Mouse (Mus musculus): ENCODE data around the gene Atp5c1. TPM values are rescaled to one million over a fixed set of nuclear protein-coding genes. Genes with fewer than 3 reads are reported as not detected.

The Atp5c1 gene
- total RNA-seq (2022), result 1,000 to 10,000 TPM; 1,366 to 1,665 (median 1,521) TPM

DNA sequence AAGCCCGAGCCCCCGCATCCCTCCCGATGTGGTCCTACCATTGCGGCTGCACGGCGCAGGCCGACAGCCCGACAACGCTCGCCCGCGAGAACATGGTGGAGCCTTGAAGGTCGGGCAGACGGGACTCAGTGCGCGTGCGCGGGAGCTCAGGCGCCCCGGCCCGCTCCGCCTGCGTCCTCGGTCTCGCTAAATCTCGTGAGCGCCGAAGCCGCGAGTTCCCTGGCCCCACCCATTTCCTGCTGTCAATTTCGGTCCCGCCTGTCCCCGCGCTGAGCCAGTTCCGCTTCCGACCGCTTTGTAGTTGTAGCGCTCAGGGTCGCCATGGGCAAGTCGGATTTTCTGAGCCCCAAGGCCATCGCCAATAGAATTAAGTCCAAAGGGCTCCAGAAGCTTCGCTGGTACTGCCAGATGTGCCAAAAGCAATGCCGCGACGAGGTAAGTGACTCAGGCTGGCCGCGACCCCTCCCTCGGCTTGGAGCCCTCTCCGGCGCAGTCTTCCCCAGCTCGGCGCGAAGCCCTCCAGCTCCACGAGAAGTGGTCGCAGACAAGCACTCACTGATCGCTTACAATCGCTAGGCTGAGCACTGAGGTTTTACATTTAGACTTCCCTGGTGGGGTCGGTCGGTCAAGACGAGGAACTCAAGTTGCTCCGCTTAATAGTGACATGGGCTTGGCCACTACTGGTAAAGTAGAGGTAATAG, at the start of gene Atp5c1, which contains the start of gene Kin:
TSS of gene Atp5c1 (minus strand) at position 201 of the 701 bp plus-strand sequence.
TSS of gene Kin (plus strand) at position 284 of the 701 bp plus-strand sequence.
- DNase-seq (ENCODE audit: low spot score), result peak; percentile 97

DNA sequence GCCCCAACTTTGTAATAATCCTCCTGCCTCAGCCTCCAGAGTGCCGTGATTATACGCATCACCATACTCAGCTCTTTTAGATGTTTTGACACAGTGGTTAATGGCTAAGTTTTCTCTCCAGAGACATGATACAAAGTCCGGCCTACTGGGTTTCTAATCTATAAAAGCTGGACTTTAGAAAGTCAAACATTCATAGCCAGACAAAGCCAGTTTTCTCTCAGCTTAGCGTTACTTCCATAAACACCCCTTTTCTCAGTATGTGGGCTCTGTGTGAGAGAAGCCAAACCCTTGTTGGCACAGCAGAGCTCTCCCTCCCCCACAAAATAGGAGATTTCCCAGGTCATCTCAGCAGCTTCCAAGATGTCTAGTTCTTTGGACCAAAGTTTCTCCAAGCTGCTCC, 48.3 kb upstream of the Atp5c1 start:
- DNase-seq (ENCODE audit: low spot score), result no peak

DNA sequence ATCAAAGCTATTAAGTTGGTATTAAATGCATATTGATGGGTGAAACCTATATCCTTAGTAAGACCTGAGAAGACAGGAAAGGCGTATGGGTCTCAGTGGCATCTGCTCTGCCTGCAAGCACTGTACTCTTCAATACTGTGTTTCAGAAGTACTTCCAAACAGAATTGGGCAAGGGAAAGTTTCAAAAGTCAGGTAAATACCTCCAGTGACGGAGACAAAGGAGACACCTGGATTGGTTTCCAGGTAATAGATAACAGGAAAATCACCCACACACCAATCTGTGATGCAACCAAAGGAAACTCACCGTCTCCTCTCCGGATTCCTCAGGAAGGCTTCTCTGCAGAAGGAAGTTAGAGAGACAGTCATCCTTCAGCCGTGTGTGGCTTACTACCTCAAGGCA, 47.2 kb upstream of the Atp5c1 start:
- no peak for DNase-seq (ENCODE audit: low spot score)

DNA sequence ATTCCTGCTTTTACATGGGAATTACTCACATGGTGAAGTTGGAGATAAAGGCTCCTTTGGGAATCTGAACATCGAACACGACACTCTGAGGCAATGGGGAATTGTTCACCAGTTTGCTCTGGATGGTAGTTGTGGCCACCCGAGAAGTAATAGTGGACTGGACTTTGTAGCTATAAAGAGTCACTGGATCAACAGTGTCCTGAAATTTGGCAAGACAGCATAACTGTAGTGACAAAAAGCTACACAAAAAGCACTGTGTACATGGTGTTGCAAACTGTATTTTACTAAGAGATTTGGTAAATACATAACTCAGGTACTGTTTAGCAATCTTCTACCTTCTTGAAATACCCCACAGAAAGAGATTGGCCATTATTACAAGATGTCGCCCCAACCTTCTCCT, 45.8 kb upstream of the Atp5c1 start:
- no peak for DNase-seq (ENCODE audit: low spot score)

DNA sequence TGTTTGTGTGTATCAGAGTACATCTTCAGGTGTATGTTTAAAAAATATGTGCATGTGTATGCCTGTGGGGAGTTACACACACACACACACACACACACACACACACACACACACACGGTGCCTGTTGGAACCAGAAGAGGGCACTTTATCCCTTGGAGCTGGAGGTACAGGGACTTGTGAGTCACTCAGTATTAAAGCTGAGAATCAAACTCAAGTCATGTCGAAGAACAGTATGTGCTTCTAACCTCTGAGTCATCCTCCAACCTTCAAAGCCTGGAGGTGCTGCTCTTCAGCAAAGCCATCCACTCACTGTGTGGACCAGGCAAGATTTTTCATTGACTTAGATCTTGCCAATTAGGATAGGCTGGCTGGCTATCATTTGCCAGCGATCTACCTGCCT, 41.5 kb upstream of the Atp5c1 start:
- no peak for DNase-seq (ENCODE audit: low spot score)

DNA sequence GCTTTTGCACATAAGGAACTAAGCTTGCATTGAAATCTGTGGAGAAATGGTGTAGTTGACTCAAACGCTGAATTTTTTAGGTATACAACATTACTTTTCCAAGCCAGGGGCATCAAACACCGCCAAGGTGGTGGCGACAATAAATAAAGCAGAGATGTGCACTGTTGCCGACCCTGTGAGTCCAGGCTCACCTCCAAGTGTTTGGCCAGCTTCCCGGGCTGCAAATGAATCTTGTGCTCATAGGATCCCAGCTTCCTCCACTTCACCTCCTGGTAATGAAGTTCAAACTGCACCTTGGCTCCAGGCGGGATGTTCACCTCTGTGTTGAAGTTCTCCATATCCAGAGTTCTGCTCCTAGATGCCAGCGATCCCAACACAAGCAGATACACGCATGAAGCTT, 39.0 kb upstream of the Atp5c1 start:
- no peak for DNase-seq (ENCODE audit: low spot score)

DNA sequence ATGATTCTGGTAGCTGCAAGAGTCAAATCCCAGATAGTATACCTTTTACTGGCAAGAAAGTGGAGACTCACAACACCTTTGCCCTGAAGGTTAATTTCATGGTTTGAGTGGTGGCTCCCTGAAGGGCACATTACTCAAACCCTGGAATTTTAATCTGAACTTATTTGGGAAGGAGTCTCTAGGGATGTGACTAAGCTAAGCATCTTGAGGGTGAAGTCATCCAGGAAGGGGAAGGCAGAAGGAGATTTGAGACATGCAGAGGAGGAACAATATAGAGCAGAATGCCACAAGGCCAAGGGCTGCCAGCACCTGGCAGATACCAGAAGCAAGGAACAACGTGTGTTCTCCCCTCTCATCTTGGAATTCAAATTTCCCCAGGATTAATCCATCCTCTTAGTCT, 38.4 kb upstream of the Atp5c1 start:
- no peak for DNase-seq (ENCODE audit: low spot score)

DNA sequence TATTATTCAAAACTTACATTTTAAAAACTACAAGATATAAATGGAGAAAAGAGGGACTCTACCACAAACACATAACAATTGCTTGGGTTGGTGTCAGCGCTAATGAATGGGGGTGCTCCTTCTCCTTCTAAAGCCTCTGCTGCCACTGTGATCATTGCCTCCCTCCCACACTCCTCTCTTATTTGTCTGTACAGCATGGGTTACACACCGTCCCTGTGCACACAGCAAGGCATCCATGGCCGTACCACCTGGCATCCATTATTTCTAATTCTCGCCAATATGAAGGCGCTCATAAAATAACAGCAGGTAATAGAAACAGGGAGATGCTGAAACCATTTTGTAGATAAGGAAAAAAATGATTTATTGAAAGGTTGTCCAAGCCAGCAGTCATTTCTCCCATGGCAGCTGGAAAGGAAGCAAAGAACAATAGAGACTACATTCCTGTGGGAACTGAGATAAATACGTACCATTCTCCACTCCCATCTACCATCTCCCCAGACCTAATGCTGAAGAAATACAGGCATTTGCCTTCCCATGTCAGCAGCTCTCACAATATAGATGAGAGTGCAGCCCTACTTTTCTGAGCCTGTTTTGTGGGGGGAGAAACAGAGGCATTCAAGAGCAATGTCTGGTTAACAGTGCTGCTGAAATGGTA, 28.4 kb upstream of the Atp5c1 start:
- no peak for DNase-seq (ENCODE audit: low spot score)

DNA sequence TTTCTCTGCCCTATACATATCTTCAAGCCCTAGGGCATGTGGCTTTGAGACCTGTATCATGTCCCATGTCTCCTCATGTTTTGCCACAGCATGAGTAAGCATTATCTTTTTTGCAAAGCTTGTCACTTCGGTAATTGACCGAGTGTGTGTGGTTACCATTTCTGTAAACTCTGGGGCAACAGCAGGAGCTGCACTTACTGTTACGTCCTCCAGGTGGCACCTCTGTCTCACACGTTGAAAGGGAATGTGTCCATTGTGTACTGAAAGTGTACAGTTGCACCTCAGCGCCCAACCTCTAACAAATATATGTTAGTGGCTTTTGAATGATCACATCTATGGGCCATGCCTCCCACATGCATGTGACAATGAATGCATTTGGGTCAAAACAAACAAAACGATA, 20.9 kb upstream of the Atp5c1 start:
- no peak for DNase-seq (ENCODE audit: low spot score)

DNA sequence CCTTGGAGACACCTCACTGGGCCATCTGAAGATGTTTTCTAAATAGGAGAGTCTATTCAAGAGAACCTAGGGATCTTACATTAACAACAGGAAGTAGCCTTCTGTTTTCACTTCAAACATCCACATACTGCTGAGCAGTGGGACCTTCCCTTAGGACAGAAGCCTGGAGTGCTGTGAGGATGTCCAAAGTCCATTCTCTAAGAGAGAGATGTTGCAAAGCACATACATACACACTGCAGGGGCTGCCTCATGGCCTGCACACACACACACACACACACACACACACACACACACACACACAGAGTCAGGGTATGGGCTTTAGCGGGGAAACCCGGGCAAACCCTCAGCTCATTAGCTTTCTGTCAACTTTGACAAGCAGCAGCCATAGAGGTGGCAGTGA, 20.2 kb upstream of the Atp5c1 start:
- no peak for DNase-seq (ENCODE audit: low spot score)

DNA sequence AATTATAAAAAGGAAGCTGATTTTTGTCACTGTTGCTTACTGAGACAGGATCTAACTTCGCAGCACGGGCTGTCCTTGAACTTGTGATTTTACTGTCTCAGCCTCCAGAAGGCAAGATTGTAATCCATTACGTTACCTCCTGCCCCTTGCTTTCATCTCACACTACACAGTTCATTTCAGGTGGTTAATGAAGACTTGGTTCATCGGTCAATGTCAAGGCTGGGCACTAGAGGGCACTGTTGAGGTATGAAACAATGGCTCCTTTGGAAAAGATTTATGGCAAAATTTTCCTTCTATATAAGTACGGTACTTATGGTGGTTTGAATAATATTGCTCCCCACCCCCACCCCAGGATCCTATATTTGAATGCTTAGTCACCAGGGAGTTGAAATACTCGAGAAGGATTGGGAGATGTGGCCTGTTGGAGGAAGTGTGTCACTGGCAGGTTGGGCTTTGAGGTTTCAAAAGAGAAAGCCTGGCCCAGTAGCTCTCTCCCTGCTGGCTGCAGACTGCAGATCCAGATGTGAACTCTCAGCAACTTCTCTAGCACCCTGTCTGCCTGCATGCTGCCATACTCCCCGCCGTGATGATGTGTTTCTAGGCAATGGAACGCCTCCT, 18.4 kb upstream of the Atp5c1 start:
- no peak for DNase-seq (ENCODE audit: low spot score)

DNA sequence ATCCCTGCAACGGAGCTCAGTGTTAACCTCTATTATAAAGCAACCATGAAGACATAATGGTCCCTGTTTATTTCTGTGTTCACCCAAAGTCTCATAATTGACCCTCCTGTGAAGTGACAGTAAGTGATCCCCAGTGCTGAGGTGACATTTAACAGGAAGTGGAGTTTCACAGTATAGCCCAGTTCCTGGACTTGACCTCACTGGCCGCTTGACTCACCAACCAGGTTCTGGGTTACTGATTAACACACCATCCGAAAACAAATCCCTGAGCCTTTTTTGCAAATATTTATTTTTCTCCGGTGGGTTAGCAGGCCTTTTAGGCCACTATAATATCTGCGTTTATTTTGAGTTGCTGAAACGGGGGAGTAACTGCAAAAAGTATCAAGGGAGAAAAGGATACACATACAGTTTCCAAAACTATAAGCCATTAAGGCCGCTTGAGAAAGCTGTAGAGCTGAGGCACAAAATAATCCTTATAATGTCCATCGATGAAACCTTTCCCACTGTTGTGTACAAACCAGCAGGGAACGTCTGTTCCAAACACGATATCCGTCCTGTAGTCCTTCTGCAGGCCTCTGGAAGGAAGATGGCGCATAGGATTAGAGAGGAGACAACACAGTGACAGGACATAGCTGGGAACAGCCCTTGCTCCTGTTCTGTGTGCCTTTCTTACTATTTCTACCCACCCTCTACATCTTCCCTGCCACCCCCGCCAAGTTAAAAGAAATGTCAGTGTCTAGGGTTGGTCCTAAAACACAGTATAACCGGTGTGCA, 14.2 kb upstream of the Atp5c1 start:
- no peak for DNase-seq (ENCODE audit: low spot score)

DNA sequence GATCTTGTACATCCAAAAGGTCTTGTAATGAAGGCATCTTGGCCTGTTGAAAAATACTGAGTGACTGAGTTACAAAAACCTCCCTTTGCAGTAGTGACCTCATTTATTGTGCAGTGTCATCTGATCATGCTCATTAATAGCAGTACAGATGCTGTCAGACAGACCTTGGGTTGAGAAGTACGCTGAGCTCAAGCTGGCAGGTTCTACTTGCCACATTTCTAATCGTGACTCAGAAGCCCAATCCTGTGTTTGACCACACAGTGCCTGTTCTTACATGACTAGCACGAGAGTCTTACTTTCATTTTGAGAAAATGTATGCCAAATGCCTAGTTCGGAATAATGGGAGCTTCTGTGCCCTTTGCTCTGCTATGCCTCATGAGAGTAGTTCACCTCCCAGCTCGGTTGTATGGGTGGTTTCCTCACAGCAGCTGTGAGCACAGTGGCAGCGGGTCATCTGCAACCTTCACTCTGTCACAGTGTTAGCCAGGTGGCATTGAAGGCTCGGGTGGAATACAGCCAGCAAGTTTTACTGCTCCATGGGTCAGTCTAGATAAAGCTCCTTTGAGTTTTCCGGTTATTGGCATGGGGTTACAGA, 7.0 kb upstream of the Atp5c1 start:
- no peak for DNase-seq (ENCODE audit: low spot score)

DNA sequence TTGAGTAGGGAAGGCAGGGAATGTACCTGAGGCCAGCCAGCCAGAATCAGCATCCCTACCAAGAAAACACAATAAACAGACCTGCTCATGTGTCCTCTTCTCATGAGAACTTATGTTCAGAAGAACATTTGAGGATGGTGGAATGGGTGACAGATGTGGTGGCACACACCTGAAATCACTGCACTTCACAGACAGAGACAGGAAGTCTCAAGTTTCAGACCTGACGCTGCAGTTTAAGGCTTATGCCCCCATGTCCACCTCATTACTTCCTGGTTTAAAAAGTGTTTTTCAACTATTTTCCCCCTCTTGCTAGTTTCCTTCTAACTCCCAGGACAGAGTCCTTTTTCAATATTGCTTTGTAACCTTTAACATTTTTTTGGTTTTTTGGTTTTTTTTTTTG, 2.4 kb upstream of the Atp5c1 start:
- no peak for DNase-seq (ENCODE audit: low spot score)

DNA sequence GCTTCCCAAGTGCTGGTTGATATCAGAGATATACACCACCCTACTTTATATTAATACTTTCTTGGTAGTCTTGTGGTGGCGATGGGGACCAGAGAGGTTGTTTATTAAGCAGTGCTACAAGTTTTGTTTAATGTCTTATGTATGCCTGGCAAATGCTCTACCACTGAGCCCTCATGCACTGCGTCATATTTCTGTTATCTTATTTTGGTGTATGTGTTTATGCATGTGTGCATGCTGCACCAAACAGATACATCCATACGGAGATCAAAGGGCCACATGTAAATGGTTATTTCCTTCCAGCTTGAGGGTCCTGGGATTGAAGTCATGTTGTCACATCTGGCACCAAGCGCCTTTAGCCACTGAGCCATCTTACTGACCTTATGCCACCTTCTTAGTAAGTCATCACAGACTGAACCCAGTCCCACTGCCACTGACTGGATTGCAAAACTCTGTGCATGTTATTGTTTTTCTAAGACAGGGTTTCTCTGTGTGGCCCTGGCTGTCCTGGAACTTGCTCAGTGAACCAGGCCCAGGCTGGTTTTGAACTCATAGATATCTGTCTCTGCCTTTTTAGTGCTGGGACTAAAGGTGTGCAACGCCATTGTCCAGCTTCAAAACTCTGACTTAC, 1.3 kb upstream of the Atp5c1 start:
- DNase-seq (ENCODE audit: low spot score), result no peak

DNA sequence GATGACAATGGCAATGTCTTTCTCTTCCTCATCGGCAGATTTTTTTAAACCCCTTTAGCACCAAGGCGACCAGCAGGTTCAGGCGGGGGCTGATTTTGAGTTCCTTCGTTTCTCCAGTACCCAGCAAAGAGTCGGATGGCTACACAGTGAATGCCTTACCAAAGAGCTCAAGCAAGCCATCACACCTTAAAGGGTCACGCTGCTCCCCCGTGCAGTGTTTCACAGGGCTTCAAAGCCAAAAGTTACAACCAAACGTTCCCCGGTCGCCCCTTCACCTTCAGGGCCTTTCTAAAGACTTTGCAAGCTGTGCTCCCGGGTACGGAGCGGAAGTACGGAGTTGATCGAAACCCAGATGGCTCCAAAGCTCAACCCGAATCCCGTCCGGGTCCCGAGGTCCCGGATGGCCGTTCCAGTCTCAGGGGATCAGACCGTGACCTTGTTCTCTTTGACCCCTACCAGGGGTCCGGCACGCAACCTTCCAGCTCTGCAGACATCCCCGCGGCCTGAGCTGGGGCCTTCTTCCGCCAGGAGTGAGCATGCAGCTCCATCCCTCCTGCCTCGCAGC, 483 bp downstream of the Atp5c1 start:
- DNase-seq (ENCODE audit: low spot score), result no peak

DNA sequence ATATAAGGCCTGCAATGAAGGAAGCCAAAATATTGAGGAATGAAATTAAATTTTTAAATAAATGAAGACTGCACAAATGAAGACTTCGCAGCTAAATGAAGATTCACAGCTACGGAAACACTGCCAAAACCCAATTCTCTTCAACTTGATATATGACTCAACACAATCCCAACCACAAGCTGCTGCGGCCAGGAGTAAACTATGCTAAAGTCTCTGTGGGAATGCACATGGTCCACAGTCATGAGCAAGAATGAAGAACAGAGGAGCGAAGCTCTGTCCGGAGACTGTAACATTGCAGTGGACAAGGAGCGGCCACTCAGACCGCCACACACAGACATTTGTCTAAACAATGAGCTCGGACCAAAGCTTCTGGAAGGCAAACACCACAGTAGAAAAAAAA, 3.6 kb downstream of the Atp5c1 start:
- no peak for DNase-seq (ENCODE audit: low spot score)

DNA sequence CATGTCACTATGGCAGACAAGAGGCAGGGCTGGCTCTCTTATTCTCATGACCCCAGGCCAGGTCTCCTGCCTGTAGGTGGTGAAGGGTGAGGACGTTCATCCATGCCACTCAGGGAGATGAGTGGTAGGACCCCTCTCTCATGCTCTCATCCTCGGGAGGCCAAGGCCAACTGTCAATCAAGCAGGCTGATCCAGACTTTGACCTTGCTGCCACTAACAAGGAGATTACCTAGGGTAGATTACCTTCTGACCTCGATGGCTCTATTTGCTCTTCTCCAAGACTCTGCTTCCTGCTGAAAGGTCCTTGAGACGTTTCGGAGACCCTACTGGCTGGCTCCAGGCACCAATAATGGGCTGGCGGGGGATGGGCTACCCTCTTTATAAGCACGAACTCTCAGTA, 5.8 kb downstream of the Atp5c1 start:
- no peak for DNase-seq (ENCODE audit: low spot score)

DNA sequence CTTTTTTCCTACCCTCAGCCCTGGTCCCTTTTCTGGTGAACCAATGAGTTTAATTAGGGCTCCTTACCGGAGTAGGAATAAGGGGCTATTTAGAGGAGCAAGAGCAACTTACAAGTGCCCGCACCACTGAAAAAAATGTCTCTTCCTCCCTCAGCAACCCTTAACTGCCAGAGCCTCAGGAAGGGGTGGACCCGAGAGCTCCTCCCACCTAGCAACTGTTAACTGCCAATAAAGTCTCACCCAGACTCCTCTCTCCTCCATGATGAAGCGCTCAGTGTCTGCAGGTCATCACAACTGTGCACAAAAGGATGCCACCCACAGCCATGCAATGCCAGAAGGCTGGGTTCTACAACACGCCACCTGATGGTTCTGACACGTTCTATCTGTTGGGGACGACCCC, 8.6 kb downstream of the Atp5c1 start:
- DNase-seq (ENCODE audit: low spot score), result no peak

DNA sequence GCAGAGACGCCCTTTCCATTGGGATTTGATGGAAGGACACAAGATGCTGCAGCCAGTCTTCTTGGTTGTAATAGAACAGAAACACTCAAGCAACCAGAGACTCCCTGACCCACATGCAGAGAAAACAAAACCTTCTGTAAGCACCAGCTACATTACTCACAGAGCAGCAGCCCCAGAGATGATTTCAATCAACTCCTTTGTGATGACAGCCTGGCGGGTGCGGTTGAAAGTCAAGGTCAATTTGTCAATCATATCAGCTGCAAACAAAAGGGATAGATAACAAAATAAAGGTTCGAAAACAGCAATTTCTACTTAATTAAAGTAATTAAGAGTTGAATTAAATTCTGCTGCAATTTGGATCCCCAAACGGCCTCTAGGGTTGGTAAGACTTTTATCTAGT, 21.5 kb downstream of the Atp5c1 start:
- DNase-seq (ENCODE audit: low spot score), result no peak

DNA sequence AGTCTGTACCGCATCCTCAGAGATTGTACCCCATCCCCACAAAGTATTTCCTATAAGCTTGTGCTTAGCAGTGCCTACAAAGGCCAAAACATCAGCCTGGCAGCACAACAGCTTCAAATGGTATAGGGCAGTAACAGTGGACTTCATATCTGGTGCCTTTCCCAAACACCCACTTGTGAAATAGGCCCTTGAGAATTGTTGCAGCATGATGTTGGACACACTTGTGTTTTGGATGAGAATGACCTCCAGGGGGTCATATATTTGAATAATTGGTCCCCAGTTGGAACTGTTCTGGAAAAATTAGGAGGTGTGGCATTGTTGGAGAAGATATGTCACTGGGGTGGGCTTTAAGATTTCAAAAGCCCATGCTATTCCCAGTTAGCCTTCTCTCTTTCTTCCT, 28.3 kb downstream of the Atp5c1 start:
- no peak for DNase-seq (ENCODE audit: low spot score)
